Mouse (Mus musculus) heart, adult 18-20 months (tissue): ENCODE measurements around the gene Rad17. TPM values are rescaled to one million over a fixed set of nuclear protein-coding genes. Genes with fewer than 3 reads are reported as not detected.

Experiments used
- DNase-seq, 2 experiments: peaks; one replicate each; pipeline ENCODE4 v3.0.0; 2021 to 2022; ENCODE audit warnings: mixed read lengths in 1 of 2
- total RNA-seq, 2 experiments: library from RNA; stranded (reverse); gene quantifications; 2 replicates each; pipeline ENCODE4 v1.2.3; 2021

The Rad17 gene
- total RNA-seq, 2 experiments from 2014 or later: 15.0 to 17.1 TPM

DNA sequence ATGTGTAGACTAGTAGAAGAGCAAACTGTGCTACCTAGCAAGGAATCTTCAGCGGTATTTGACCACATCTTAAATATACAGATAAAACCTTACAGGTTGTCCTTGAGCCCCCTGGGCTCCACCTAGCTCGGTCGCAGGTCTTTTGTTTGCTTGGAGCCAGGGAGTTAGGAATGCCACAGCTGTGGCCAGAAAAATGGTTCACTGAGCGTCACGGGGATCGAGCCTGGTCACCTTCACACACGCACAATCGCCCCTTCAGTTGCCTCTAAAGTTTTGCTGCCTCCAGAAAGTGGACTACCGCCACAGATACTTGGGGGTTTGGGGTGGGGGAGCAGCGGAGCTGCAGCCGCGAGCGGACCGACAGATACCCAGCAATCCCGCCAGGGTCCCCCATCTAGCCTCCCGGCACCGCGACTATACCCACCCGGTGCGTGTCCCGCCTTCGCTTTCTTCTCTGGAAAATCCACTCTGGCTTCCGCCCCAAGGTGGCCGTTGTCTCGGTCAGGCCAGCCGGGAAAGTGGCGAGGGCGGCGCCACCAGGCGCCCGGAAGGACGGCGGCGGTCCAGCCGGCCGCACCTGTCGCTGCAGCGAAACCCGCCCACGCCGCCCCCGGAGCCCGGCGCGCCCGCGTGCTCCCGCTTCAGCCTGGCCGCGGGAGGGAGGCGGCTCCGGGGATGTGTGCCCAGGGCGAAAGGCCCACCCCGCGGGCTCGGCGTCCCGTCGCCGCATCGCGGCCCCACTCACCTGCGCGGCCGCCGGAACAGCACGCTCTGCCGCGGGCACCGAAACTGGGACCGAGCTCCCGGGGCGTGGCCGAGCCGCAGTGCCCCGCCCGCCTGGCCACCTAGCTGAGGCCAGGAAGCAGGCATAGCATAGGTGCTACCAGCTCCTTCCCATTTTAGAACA lies 34.4 kb downstream of the Rad17 start, which contains the start of gene Marveld2:
Gene Marveld2 (minus strand): TSS at position 791 of the 907 bp plus-strand sequence.
- DNase-seq: peak; percentile 31 to 34

DNA sequence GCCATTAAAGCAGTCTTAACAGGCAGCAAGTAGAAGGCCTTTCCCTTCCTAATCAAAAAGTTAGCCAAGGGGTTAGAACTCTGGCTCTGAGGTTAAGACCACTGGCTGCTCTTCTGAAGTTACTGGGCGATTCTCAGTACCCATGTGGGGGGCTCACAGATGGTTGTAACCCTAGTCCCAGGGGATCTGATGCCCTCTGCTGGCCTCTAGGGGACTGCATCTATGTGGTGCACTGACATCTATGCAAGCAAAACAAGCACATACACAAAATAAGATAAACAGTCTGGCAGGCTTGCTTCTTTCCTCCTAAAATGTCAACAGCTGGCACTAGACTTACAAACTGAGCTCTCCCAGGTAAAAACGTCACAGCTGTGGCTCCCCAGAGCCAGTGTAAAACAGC lies 37.9 kb downstream of the Rad17 start:
- no peak for DNase-seq

DNA sequence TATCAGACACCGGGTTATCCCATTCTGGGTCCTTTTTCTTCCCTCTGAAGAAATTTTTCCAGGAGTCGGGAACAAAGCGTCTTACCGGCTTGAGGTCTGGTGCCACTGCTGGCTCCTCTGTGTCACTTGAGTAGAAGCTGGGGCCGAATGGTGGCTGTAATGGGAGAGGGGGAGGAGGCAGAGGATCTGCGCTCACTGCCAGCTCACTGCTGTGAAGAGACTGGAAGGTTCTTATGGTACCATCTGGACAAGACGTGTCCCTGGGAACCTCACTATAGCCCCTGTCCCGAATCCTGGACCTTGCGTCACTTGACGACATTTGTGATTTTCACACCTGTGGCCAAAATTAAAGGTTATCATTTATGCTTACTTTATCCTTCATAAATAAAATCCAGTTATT lies 38.6 kb downstream of the Rad17 start:
- DNase-seq: no peak

DNA sequence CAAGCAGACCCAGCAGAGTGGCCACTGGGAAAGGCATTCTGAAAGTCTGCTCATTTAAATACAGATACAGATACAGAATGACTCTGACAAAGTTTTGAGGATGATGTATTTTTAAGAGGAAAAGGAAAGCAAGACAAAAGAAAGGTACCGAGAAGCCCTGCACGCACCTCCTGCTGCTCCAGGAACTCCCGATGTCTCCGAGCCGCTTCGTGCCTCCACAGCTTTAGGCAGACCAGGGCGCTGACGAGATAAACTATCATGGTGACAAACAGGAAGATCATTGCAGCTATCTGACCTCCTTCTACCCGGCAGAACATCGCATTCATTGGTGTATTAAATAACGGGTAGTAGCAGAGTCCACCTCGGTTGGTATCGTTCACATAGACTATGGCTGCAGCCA lies 39.6 kb downstream of the Rad17 start:
- DNase-seq: no peak

DNA sequence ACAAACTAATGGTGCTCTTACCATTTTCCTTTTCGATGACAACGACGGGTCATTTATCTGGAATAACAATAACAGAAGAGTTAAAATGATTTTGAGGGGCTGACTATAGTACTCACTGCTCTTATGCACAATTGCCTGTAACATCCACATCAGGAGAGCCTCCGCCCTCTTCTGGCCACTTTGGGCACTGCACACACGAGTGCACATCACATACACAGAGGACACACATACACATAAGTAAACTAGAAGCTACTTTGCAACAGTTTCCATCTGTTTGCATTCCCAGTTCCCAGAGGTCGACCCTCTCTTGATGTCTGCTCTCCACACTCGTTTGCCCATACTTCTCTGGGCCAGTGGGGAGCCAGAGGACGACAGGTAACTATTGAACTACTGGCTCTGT lies 43.1 kb downstream of the Rad17 start:
- no peak for DNase-seq

DNA sequence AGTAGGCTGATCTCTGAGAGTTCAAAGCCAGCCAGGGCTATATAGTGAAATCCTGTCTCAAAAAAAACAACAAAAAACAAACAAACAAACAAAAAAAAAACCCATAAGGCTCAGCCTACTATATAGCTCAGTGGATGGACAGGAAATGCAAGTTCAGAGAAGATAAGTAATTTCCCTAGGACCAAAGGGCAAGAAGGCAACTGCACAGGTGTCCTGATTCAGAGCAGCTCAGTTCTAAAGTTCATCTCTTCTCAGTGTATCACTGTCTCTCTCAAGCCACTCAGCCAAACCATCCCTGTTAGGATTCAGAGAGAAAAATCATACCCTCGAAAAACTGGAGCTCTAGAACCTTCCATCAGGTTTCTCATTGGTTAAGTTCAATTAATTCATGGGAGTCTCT lies 45.0 kb downstream of the Rad17 start:
- no peak for DNase-seq

DNA sequence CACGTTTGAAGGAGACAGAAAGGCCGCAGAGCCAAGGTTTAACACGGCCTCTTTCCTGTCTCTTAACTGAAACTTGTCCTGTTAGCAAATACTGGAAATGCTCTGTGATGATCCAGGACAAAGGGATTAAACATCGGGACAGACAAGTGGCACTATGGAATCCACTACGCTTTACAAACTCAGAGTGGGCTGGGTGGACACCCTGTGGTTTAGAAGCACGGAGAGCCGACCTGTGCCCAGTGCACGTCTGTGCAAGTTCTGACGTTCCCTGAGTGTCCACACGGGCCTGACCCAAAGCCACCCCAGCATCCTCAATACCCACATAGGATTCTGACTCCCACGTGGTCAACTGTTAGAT lies 47.1 kb downstream of the Rad17 start:
- DNase-seq: no peak

DNA sequence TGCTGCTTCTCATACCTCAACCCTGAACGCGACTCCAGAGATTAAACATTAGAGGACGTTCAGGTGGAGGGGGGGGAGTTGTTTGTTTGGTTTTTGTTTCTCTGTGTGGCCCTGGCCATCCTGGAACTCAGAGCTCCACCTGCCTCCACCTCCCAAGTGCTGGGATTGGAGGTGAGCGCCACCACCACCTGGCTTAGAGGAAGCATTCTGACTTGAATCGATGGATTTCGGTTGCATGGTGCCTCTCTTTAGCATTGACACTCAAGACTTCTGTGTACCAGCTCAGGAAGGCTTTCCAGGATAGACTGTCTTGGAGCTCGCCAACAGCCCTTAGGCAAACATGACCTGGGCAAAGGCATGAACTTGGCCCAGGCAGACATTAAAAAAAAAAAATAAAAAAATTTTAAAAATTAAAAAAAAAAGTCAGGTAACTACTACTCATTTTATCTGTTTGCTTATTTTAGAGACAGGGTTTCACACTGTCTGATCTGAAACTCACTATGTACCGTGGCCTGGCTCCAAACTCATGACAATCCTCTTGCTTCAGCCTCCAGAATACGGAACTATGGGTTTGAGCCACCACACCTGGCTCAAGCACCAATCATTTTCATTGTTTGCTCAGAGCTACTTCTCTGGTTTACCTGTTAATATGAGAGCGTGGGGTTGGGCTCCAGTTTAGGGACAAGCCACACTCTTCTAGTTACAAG lies 47.7 kb downstream of the Rad17 start:
- no peak for DNase-seq

DNA sequence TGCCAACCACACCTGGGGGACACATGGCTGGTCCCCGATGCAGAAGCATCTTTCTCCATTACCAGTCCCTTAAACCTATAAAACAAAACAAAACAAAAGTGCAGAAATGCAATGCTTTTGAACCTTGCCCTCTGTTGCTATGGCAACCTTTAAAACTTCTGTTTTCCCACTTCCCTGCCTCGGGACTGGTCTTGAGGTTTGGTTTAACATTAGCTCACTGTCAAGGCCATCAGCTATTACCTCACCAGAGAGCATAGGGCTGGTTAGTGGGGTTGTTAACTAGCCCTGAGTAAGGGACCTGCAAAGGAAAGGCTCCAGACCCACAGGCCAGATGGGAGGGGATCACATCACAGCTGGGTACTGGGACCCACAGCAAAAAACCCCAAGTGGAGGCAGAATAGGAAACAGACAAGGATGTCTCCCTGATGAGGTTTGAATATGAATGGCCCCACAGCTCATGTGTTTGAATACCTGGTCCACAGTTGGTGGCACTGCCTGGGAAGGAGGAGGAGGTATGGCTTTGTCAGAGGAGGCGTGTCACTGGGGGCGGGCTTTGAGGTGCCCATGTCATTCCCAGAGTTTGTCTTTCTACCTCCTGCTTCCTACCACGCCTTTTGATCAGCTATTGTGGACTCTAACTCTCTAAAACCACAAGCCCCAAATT lies 48.5 kb downstream of the Rad17 start:
- DNase-seq: no peak

DNA sequence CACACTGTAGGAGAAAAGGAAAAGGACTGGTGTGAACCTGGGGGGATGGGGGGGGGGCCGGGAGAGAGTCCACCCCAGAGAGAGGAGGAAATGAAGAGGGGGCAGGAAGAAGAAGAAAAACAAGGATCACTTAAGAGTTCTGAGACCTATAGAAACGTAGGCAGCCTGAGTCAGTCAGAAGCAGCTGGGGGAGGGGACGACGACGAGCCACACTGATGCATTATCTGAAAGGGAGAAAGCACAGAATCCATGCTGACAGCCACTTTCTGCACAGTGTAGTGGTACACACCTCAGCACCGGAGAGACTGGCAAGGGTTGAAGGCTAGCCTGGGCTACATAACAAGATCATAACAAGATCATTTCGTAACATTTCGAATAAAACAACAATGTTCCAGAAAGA lies 49.8 kb downstream of the Rad17 start:
- no peak for DNase-seq

DNA sequence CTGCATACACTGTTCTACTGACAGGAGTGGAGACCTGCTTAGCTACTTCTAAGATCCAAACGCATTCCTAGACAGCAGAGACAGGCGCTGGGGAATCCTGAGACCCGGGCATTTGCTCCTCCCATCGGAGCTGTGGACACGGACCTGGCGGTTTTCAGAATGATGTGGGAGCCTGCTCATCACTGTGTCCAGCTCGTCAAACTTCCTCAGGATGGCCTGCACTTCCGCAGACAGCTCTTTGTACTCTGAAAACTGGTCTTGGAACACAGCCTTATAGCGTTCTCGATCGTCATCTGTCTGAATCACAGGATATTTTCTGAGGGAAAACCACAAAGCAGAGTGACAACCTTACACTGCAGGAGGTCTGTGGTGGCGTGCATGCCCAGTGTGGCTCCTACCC lies 50.5 kb downstream of the Rad17 start:
- peak in 1 of 2 experiments; percentile 17 for DNase-seq

DNA sequence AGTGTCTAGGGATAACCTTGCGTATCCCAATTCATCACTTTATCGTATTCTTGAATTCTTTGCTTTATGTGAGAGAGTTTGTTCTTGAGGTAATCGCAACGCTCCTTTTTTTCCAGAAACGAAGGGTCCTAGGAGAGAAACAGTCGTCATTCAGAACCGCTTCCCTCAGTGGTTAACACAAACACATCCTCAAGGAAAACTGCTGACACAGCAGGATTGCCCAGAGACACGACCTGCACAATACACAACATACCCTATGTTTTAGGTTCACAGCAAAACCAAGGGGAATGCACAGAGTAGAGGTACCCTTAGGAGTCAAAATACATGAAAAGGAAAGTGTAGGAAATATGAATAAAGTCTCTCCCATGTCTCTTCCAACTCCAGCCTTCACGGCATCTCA lies 53.6 kb downstream of the Rad17 start:
- DNase-seq: no peak

DNA sequence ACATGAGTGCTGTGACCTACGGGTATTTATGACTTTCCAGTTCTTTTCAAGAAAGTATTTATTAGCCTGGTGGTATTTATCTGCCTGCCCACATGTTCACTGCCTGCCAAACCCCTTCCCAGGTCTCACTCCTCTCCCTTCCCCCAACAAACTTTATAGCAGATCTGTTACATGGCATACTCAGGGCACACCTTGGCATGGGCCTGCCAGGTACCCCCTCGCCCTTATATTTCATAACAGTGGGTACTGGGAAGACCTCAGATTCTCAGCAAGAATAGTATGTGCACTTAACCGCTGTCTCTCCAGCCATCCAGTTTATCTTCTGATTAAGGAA lies 55.3 kb downstream of the Rad17 start:
- no peak for DNase-seq

DNA sequence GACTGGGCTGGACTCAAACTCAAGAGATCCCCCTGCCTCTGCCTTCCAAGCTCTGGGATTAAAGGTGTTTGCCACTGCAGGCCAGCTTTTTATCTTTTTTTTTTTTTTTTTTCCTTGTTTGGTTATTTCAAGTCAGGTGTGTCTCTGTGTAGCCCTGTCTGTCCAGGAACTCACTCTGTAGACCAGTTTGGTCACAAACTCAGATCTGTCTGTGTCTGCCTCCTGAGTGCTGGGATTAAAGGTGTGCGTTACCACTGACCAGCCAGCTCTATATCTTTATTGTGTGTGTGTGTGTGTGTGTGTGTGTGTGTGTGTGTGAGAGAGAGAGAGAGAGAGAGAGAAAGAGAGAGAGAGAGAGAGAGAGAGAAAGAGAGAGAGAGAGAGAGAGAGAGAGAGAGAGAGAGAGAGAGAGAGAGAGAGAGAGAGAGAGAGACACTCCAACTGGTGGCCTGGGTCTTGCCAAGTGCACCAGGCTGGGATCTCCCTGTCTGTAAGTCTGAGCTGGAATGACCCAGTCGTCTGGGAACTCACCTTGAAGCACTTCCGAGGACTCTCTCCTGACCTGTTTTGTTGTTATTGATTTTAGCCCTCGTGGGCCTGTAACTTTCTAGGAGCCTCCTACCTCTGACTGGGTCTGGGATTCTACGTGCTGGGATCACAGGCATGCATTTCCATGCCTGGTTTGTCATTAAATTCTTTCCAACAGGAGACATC lies 55.9 kb downstream of the Rad17 start:
- no peak for DNase-seq

DNA sequence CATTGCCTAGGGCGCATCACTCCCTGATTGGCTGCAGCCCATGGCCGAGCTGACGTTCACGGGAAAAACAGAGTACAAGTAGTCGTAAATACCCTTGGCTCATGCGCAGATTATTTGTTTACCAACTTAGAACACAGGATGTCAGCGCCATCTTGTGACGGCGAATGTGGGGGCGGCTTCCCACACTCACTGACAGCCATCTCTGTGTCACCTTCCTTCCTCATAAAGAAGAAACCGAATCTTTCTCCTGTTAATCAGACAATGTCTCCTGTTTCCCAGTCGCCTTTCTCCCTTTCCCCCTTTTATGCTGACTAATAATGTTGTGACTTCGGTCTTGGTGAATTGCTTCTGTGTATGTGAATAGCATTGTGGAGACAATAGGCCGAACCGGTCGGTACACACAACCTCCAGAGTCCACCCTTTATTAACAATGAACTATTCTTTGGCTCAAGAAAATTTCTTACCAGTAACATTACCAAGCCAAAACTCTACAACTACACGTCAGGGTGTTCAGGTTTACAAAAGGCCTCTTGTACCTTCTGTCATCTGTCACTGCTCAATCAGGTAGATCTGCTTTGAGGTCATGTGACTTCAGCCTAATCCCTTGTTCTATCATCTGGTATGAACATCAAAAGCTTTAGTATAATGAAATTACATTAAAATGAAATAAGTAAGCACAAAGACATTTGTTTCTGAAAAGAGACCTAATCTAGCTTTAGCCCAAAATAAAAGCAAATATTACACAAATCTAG lies 56.6 kb downstream of the Rad17 start:
- peak; percentile 48 to 49 for DNase-seq

DNA sequence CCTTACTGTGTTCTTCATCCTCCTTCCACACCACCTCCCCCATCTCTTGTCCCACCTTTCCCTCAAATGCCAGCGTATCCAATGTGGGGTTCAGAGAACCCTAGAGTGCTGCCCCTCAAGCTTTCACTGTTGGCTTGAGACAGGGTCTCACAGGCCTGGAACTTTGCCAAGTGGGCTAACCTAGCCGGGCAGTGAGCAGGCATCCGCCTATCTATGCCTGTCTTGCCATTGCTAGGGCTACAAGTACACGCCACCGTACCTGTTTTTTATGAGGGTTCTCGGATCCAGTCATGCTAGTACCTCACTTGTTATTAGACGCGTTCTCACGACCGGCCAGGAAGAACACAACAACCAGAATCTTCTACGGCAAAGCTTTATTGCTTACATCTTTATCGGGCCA lies 62.2 kb downstream of the Rad17 start:
- no peak for DNase-seq

DNA sequence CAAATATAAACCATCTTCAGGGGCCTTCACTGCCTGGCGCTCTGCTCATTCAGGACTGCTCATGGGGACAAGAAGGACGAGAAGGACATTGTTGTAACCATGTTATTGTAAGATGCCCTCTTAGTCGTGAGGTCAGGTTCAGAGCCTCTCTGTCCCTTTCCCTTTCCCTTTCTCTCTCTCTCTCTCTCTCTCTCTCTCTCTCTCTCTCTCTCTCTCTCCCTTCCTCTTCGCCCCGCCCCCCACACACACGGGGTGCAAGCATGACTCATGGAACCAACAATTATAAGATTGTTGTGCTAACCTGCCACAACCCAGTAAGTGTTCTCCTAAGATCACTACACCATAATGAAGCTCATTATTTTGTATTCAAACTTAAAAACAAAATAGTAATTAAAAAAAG lies 68.7 kb downstream of the Rad17 start:
- DNase-seq: no peak

DNA sequence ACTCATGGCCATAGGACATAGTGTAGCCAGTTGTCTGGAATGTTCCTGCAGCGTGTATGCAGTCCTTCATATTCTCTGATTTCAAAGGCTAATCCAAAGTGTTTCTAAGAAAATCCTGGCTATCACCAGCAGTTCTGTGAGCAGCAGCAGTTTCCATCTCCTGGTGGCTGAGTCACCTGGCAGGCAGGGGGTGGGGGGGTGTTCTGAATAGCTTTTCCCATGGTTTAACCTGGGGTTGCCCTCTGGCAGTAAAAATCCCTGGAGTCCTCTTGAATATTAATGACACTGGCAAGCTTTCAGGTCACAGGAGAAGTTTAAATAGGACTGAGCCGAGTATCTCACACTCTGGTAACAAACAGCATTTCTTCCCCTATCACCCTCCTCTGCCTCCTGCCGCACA lies 69.2 kb downstream of the Rad17 start:
- peak; percentile 10 to 27 for DNase-seq

DNA sequence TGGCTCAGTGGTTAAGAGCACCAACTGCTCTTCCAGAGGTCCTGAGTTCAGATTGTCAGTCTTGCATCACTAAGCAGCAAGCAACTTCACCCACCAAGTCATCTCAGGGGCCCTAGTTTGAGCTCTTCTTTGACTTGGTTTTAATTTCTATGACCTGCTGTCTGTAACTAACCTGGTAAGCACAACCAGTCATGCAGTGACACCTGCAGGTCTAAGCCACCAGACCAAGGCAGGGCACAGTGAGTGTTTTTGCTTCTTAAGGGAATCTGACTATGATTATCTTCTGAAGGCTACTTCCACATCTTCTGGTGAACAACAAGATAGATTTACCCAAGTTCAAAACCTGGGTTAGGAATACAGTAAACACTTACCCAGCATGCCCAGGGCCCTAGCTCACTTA lies 70.9 kb downstream of the Rad17 start:
- DNase-seq: no peak

DNA sequence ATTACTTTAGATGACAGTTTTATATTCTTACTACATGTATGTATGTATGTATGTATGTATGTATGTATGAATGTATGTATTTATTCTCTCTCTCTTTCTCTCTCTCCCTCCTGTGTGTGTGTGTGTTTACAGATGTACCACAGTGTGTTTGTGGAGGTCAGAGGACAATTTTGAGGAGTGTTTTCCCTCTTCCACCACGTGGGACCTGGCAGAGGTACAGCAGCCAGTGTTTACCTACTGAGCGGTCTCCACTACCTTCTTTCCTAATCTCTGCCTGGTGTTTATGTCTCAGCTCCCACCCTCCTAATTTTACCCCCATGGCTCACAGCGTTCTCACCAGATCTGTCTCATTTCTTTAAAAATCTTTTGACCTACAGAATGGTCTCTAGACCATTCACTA lies 71.6 kb downstream of the Rad17 start:
- no peak for DNase-seq

DNA sequence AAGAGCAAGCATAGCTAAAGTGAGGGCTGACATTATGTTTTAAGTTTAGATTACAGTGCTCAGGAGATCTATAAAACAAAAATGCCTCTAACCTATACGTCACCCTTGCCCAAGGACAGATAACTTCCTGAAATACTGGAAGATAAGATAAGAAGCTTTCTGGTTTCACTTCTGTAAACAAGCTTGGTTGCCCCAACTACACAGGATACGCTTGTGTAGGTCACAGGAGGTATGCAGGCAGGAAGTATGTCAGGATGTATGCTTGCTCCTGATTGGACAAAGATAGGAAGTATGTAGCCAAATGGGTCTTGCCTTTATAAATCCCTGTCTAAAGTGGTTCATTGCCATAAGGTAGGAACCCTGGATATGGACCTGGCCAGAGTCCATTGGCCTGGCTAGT lies 74.9 kb downstream of the Rad17 start:
- no peak for DNase-seq

DNA sequence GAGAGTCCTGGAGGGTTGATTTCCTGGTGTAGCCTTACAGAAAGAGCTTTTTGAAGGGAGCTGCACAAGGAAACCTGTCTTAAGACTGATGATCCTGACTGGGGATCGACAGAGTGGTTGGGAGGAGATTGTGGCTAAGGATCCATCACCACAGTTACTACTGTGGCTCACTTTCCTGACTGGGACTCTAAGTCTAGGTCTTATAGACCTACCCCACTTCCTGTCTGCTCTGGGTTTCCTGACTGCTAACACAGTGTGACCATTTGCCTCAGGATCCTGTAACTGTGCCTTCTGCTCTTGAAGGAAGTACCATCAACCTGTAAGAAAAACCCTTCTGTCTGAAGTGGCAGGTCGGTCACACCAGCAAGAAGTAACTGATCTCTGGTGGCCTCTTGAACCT lies 80.1 kb downstream of the Rad17 start:
- DNase-seq: no peak
